Mouse (Mus musculus) forebrain, embryonic 14.5 days (tissue): Measurements from ENCODE around the gene Gm813. TPM values are rescaled to one million over a fixed set of nuclear protein-coding genes. Genes with fewer than 3 reads are reported as not detected.
"Not testable (repeated sequence)": the region's sequence is repeated elsewhere in the genome, so short reads cannot be mapped to it uniquely, and the experiment has no call there.

ENCODE experiments used
- ATAC-seq: fragments of 200-750 bp; cut with Nextera tagmentation; 2 replicates; pipeline ENCODE4 v1.8.0; 2017; ENCODE audit warnings: mild to moderate bottlenecking, moderate library complexity
- DNase-seq: peaks from one replicate; pipeline ENCODE4 v3.0.0-alpha.2; 2015; ENCODE audit warnings: low spot score
- H3K27ac ChIP-seq: fragments of 300-500 bp; sonication (generic); 2 replicates; pipeline ENCODE4 v1.5.1; 2014; ENCODE audit warnings: low read depth, mild to moderate bottlenecking, control low read depth, low read length, moderate library complexity
- H3K27me3 ChIP-seq: fragments of 300-500 bp; sonication (generic); replicated peaks from 2 replicates; pipeline ENCODE4 v1.6.1; 2014; ENCODE audit warnings: low read length, control low read depth, mixed read lengths; ENCODE audit not compliant: control insufficient read depth, insufficient read depth
- H3K36me3 ChIP-seq: fragments of 300-500 bp; sonication (generic); 2 replicates; pipeline ENCODE4 v1.6.1; 2014; ENCODE audit warnings: low read length, control low read depth; ENCODE audit not compliant: control insufficient read depth, insufficient read depth
- H3K4me1 ChIP-seq: fragments of 300-500 bp; sonication (generic); 2 replicates; pipeline ENCODE4 v1.6.1; 2014; ENCODE audit warnings: antibody characterized with exemption, low read length, control low read depth; ENCODE audit not compliant: control insufficient read depth, insufficient read depth
- H3K4me2 ChIP-seq: fragments of 300-500 bp; sonication (generic); 2 replicates; pipeline ENCODE4 v1.6.1; 2014; ENCODE audit warnings: mild to moderate bottlenecking, control low read depth, low read length
- H3K4me3 ChIP-seq: fragments of 300-500 bp; sonication (generic); 2 replicates; pipeline ENCODE4 v1.5.1; 2014; ENCODE audit warnings: low read depth, low read length, control low read depth
- H3K9ac ChIP-seq: fragments of 300-500 bp; sonication (generic); 2 replicates; pipeline ENCODE4 v1.6.1; 2014; ENCODE audit warnings: mild to moderate bottlenecking, low read length, control low read depth, moderate library complexity
- H3K9me3 ChIP-seq: fragments of 300-500 bp; sonication (generic); replicated peaks from 2 replicates; pipeline ENCODE4 v1.6.1; 2016; ENCODE audit warnings: low read length, control low read depth, mixed read lengths; ENCODE audit not compliant: control insufficient read depth
- WGBS: fragments of 180-500 bp; shearing (Covaris S2); extraction: QIAGEN DNeasy Blood & Tissue Kit; methylation state at CpG from one replicate; pipeline ENCODE4 v1.1.7; 2014; 5-methylcytosine and 5-hydroxymethylcytosine counted together
- polyA plus RNA-seq: library from polyadenylated mRNA; unstranded; fragments of >200 nt; fragmentation: Nextera tagmentation; extraction: Ambion mirVana; gene quantifications from 2 replicates; pipeline ENCODE4 v1.2.1, GENCODE M21; 2014

Gene Gm813
- not detected in 2 replicates for polyA plus RNA-seq

GRCm38 (mm10) chr16:58616878-58617277 is at the start of gene Gm813:
TSS of gene Gm813 (minus strand) at chr16:58616978.
- H3K27me3 ChIP-seq: no peaks in the 10 kb centered on the region
- no peaks in the 10 kb centered on the region for H3K9me3 ChIP-seq
- WGBS: 84% methylated on average over 6 of the region's 6 CpGs
- no peak within 1 kb of the TSS for H3K4me2 ChIP-seq
- no peak within 1 kb of the TSS for H3K27ac ChIP-seq
- no peak within 1 kb of the TSS for H3K9ac ChIP-seq
- no peak within 1 kb of the TSS for H3K4me3 ChIP-seq
- no peaks in the 10 kb centered on the region for H3K36me3 ChIP-seq
- DNase-seq (no peak), ATAC-seq (no peak)
- no peaks in the 10 kb centered on the region for H3K4me1 ChIP-seq

GRCm38 (mm10) chr16:58665137-58665536 is 48.4 kb upstream of the Gm813 start:
- not testable (repeated sequence) for H3K27me3 ChIP-seq, H3K9ac ChIP-seq, H3K27ac ChIP-seq, ATAC-seq, DNase-seq, H3K36me3 ChIP-seq, H3K4me3 ChIP-seq, H3K4me1 ChIP-seq, H3K4me2 ChIP-seq, H3K9me3 ChIP-seq

GRCm38 (mm10) chr16:58663816-58664215 is 47.0 kb upstream of the Gm813 start:
- Histone ChIP-seq H3K9ac (no peak overlapping the region), H3K4me1 (no peaks in the 10 kb centered on the region), H3K4me2 (no peak overlapping the region), H3K27ac (no peak overlapping the region), H3K36me3 (no peaks in the 10 kb centered on the region), H3K4me3 (no peak overlapping the region), H3K27me3 (no peaks in the 10 kb centered on the region), H3K9me3 (no peaks in the 10 kb centered on the region)
- WGBS: 84% methylated on average over 2 of the region's 2 CpGs
- ATAC-seq (no peak), DNase-seq (no peak)

GRCm38 (mm10) chr16:58663021-58663420 is 46.2 kb upstream of the Gm813 start:
- DNase-seq (peak; percentile 64), ATAC-seq (peak; percentile 55; the same call in 1 of the 2 replicates)
- no peak overlapping the region for H3K9ac ChIP-seq
- H3K36me3 ChIP-seq: no peaks in the 10 kb centered on the region
- H3K27me3 ChIP-seq: no peaks in the 10 kb centered on the region
- no peak overlapping the region for H3K4me3 ChIP-seq
- no peak overlapping the region for H3K4me2 ChIP-seq
- H3K9me3 ChIP-seq: no peaks in the 10 kb centered on the region
- H3K27ac ChIP-seq: no peak overlapping the region
- 75% methylated on average over 5 of the region's 5 CpGs for WGBS
- no peaks in the 10 kb centered on the region for H3K4me1 ChIP-seq

- no peaks in the 10 kb centered on the region for H3K36me3 ChIP-seq
- H3K9ac ChIP-seq: no peak overlapping the region
- H3K4me3 ChIP-seq: no peak overlapping the region
- DNase-seq (no peak), ATAC-seq (no peak)
- no peaks in the 10 kb centered on the region for H3K9me3 ChIP-seq
- H3K27ac ChIP-seq: no peak overlapping the region
- H3K4me2 ChIP-seq: no peak overlapping the region
- no peaks in the 10 kb centered on the region for H3K27me3 ChIP-seq
- no peaks in the 10 kb centered on the region for H3K4me1 ChIP-seq
Measured at GRCm38 (mm10) chr16:58662287-58662791, 45.6 kb upstream of the Gm813 start.

- no peak for ATAC-seq
- no peaks in the 10 kb centered on the region for H3K9me3 ChIP-seq
- no peak overlapping the region for H3K4me3 ChIP-seq
- no peaks in the 10 kb centered on the region for H3K4me1 ChIP-seq
- no peaks in the 10 kb centered on the region for H3K36me3 ChIP-seq
- H3K9ac ChIP-seq: no peak overlapping the region
- no peaks in the 10 kb centered on the region for H3K27me3 ChIP-seq
- no peak overlapping the region for H3K27ac ChIP-seq
- WGBS: 80% methylated on average over 5 of the region's 5 CpGs
- DNase-seq: no peak
- H3K4me2 ChIP-seq: no peak overlapping the region
Measured at GRCm38 (mm10) chr16:58661826-58662225, 45.0 kb upstream of the Gm813 start.

GRCm38 (mm10) chr16:58658668-58659067 is 41.9 kb upstream of the Gm813 start:
- Histone ChIP-seq H3K9me3 (no peaks in the 10 kb centered on the region), H3K36me3 (no peaks in the 10 kb centered on the region), H3K9ac (no peak overlapping the region), H3K4me2 (no peak overlapping the region), H3K4me3 (no peak overlapping the region), H3K27me3 (no peaks in the 10 kb centered on the region), H3K4me1 (no peaks in the 10 kb centered on the region), H3K27ac (no peak overlapping the region)
- DNase-seq (no peak), ATAC-seq (no peak)
- 90% methylated on average over 6 of the region's 6 CpGs for WGBS

GRCm38 (mm10) chr16:58656526-58656925 is 39.7 kb upstream of the Gm813 start:
- no peaks in the 10 kb centered on the region for H3K4me1 ChIP-seq

GRCm38 (mm10) chr16:58655751-58656150 is 39.0 kb upstream of the Gm813 start:
- ATAC-seq: no peak
- DNase-seq: no peak

More at GRCm38 (mm10) chr16:58656526-58656925, 39.7 kb upstream of the Gm813 start:
- Histone ChIP-seq H3K27ac (no peak overlapping the region), H3K27me3 (no peaks in the 10 kb centered on the region), H3K4me2 (no peak overlapping the region), H3K4me3 (no peak overlapping the region), H3K9ac (no peak overlapping the region), H3K9me3 (no peaks in the 10 kb centered on the region), H3K36me3 (no peaks in the 10 kb centered on the region)
- no peak for ATAC-seq
- 84% methylated on average over 4 of the region's 4 CpGs for WGBS
- DNase-seq: no peak

More at GRCm38 (mm10) chr16:58655751-58656150, 39.0 kb upstream of the Gm813 start:
- Histone ChIP-seq H3K36me3 (no peaks in the 10 kb centered on the region), H3K9ac (no peak overlapping the region), H3K4me3 (no peak overlapping the region), H3K4me2 (no peak overlapping the region), H3K27ac (no peak overlapping the region), H3K27me3 (no peaks in the 10 kb centered on the region), H3K9me3 (no peaks in the 10 kb centered on the region), H3K4me1 (no peaks in the 10 kb centered on the region)
